Mouse (Mus musculus): ENCODE results near the gene Mamdc2. TPM values are rescaled to one million over a fixed set of nuclear protein-coding genes. Genes with fewer than 3 reads are reported as not detected.

The Mamdc2 gene
- total and polyA plus RNA-seq, 2 experiments from 2014 or later, result 3.2 to 4.0 TPM

GRCm38 (mm10) chr19:23376536-23377201, 71.6 kb downstream of the Mamdc2 start:
- ATAC-seq, result no peak
- Histone ChIP-seq H3K9me3 (ENCODE audit: low read length) (no peaks in the 10 kb centered on the region), H3K36me3 (ENCODE audit: insufficient read depth, low read length) (no peaks in the 10 kb centered on the region), H3K27ac (no peak overlapping the region), H3K4me1 (ENCODE audit: insufficient read depth, low read length) (no peaks in the 10 kb centered on the region), H3K4me3 (ENCODE audit: low read length) (no peak overlapping the region), H3K4me2 (ENCODE audit: low read depth, low read length) (no peak overlapping the region), H3K27me3 (ENCODE audit: insufficient read depth, low read length) (no peaks in the 10 kb centered on the region), H3K9ac (replicated peaks; ENCODE audit: low read length) (no peak overlapping the region)
- TF ChIP-seq CTCF (IDR thresholded peaks at IDR 0.05; ENCODE audit: low read depth), result no peak
- WGBS, result 59% methylated on average over 11 of the region's 11 CpGs
- no peak for DNase-seq (ENCODE audit: low spot score)

DNA sequence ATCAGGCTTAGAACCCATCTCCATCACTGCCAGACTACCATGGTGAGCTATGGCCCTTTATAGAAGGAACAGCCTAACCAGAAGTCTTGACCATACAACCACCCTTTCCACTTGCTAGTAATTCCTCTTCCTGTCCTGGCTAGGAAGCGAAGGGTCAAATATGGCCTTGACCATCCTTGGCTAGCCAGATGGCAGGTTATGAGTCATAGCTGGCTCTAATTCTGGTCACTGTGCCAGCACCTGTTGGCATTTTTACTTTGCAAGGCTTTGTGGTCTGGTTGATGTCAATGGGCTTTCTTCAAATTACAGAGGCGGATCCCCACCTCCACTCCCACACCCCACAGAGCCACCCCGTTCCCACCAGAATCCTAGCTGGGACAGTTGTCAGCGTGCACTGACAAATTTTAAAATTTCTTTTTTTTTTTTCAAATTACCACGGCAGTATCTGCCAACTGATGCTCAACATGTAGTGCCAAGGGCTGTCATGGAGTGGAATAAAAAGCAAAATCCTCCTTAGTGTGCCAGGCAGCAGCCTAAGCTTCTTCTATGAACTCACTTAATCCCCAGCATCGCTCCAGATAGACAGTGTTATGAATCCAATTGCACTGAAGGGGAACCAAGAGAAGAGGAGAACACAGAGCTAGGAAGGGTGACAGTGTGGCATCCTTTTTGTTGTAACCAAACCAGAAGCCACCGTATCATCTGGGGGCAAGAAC, 73.1 kb downstream of the Mamdc2 start:
- WGBS, result 61% methylated on average over 7 of the region's 7 CpGs

DNA sequence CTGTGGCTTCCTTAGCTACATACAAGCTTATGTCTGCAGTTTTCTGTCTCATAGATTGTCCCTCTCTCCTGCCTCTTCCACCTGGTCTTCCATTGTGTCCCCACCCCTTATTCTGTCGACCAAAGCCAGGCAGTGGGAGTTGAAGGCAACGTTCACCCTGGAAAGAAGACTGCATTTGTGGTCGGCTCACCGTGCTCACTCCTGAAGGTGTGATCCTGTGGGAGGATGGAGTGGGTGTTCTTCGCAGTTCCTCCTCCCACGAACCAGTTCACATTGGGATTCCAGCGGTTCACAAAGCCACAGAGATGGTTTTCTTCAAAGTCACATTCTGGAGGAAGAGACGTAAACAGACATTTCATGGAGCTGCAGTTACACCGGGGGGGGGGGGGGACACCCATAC, 74.5 kb downstream of the Mamdc2 start:
- Histone ChIP-seq H3K36me3 (ENCODE audit: insufficient read depth, low read length) (no peaks in the 10 kb centered on the region), H3K27ac (no peak overlapping the region), H3K4me1 (ENCODE audit: insufficient read depth, low read length) (no peaks in the 10 kb centered on the region), H3K9me3 (ENCODE audit: low read length) (no peaks in the 10 kb centered on the region), H3K9ac (replicated peaks; ENCODE audit: low read length) (no peak overlapping the region), H3K4me3 (ENCODE audit: low read length) (no peak overlapping the region), H3K27me3 (ENCODE audit: insufficient read depth, low read length) (no peaks in the 10 kb centered on the region), H3K4me2 (ENCODE audit: low read depth, low read length) (no peak overlapping the region)
- WGBS, result 75% methylated on average over 9 of the region's 9 CpGs
- TF ChIP-seq CTCF (IDR thresholded peaks at IDR 0.05; ENCODE audit: low read depth), result no peak
- 0 out of 2 replicates have a peak, but pooled peaks have one; percentile 40 for ATAC-seq
- DNase-seq (ENCODE audit: low spot score), result no peak

More for the DNA sequence above, 73.1 kb downstream of the Mamdc2 start:
- Histone ChIP-seq H3K4me1 (ENCODE audit: insufficient read depth, low read length) (no peaks in the 10 kb centered on the region), H3K27me3 (ENCODE audit: insufficient read depth, low read length) (no peaks in the 10 kb centered on the region), H3K36me3 (ENCODE audit: insufficient read depth, low read length) (no peaks in the 10 kb centered on the region), H3K9me3 (ENCODE audit: low read length) (no peaks in the 10 kb centered on the region), H3K9ac (replicated peaks; ENCODE audit: low read length) (no peak overlapping the region), H3K27ac (no peak overlapping the region), H3K4me3 (ENCODE audit: low read length) (no peak overlapping the region), H3K4me2 (ENCODE audit: low read depth, low read length) (no peak overlapping the region)
- TF ChIP-seq CTCF (IDR thresholded peaks at IDR 0.05; ENCODE audit: low read depth), result no peak
- DNase-seq (ENCODE audit: low spot score), result peak; percentile 38
- ATAC-seq, result no peak

DNA sequence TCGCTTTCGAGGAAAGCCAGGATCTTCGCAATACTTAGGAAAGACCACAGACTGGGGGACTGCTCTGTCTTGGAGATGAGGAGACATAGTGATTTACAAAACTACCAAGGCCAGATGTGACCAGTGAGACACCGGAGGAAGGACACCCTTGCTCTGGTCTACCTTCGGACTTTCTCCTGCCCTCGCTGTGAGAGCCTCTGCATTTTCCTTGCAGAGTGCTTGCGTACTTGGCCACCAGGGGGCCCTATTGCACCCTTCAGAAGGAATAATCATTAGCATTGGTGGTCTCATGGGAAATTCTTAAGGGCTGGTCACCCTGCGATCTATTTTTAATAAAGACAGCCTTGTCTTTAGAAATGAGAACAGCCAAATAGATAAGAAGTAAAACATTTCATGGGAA, 75.0 kb downstream of the Mamdc2 start:
- Histone ChIP-seq H3K9me3 (ENCODE audit: low read length) (no peaks in the 10 kb centered on the region), H3K27ac (no peak overlapping the region), H3K4me2 (ENCODE audit: low read depth, low read length) (no peak overlapping the region), H3K9ac (replicated peaks; ENCODE audit: low read length) (no peak overlapping the region), H3K4me1 (ENCODE audit: insufficient read depth, low read length) (no peaks in the 10 kb centered on the region), H3K36me3 (ENCODE audit: insufficient read depth, low read length) (no peaks in the 10 kb centered on the region), H3K4me3 (ENCODE audit: low read length) (no peak overlapping the region), H3K27me3 (ENCODE audit: insufficient read depth, low read length) (no peaks in the 10 kb centered on the region)
- peak; percentile 70; the same call in 1 of the 2 replicates for ATAC-seq
- DNase-seq (ENCODE audit: low spot score), result peak; percentile 90
- peak; percentile 94 for TF ChIP-seq CTCF (IDR thresholded peaks at IDR 0.05; ENCODE audit: low read depth)
- WGBS, result 45% methylated on average over 8 of the region's 8 CpGs

- ATAC-seq, result no peak
- Histone ChIP-seq H3K9me3 (ENCODE audit: low read length) (no peaks in the 10 kb centered on the region), H3K4me3 (ENCODE audit: low read length) (no peak overlapping the region), H3K27me3 (ENCODE audit: insufficient read depth, low read length) (no peaks in the 10 kb centered on the region), H3K36me3 (ENCODE audit: insufficient read depth, low read length) (no peaks in the 10 kb centered on the region), H3K27ac (no peak overlapping the region), H3K4me1 (ENCODE audit: insufficient read depth, low read length) (no peaks in the 10 kb centered on the region), H3K9ac (replicated peaks; ENCODE audit: low read length) (no peak overlapping the region), H3K4me2 (ENCODE audit: low read depth, low read length) (no peak overlapping the region)
- WGBS, result 93% methylated on average over 4 of the region's 4 CpGs
- no peak for DNase-seq (ENCODE audit: low spot score)
- no peak for TF ChIP-seq CTCF (IDR thresholded peaks at IDR 0.05; ENCODE audit: low read depth)
These were observed 79.0 kb downstream of the Mamdc2 start for GRCm38 (mm10) chr19:23369275-23369674.

DNA sequence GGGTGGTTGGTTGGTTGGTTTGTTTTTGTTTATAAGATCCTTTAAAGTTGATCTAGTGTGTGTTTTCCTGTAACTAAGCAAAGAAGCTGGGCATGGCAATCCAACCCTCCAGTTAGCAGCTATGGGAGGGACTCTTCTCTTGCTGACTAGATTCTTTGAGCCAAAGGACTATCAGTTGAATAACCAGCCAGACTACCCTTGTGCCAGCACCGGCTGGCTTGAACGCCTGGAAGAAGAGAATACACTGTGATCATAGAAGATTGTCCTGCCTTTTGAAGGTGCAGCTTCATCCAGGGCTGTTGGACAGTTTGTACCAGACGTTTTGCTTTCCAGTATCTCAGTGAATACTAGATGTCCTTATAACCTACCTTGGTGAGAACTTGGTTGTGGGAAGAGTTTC, 86.2 kb downstream of the Mamdc2 start:
- no peaks in the 10 kb centered on the region for H3K36me3 ChIP-seq (ENCODE audit: insufficient read depth, low read length)
- H3K4me3 ChIP-seq (ENCODE audit: low read length), result no peak overlapping the region
- H3K4me2 ChIP-seq (ENCODE audit: low read depth, low read length), result no peak overlapping the region
- H3K9ac ChIP-seq (replicated peaks; ENCODE audit: low read length), result no peak overlapping the region
- H3K27me3 ChIP-seq (ENCODE audit: insufficient read depth, low read length), result no peaks in the 10 kb centered on the region
- WGBS, result 87% methylated on average over 3 of the region's 3 CpGs
- H3K27ac ChIP-seq, result no peak overlapping the region
- ATAC-seq (no peak), DNase-seq (ENCODE audit: low spot score) (no peak)
- no peaks in the 10 kb centered on the region for H3K9me3 ChIP-seq (ENCODE audit: low read length)
- H3K4me1 ChIP-seq (ENCODE audit: insufficient read depth, low read length), result no peaks in the 10 kb centered on the region
- TF ChIP-seq CTCF (IDR thresholded peaks at IDR 0.05; ENCODE audit: low read depth), result no peak

DNA sequence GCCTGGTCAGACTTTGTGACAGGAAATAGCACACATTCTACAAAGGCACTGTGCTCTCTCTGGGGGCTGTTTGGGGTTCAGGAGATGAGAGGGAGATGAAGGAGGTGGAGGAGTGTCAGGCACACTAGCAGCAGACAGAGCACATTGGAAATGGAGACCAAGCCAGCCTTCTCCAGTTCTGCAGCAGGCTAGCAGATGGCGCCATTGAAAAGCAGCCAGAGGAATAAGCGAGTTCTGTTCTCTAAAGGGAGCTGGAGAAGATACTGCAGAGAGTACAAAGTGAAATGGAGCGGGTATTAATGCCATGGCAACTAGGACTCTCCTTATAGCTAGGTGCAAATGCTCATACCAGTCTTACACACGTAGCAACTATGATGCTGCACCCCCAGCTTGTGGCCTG, 87.1 kb downstream of the Mamdc2 start:
- Histone ChIP-seq H3K27ac (no peak overlapping the region), H3K4me1 (ENCODE audit: insufficient read depth, low read length) (no peaks in the 10 kb centered on the region), H3K36me3 (ENCODE audit: insufficient read depth, low read length) (no peaks in the 10 kb centered on the region), H3K9me3 (ENCODE audit: low read length) (no peaks in the 10 kb centered on the region), H3K9ac (replicated peaks; ENCODE audit: low read length) (no peak overlapping the region), H3K4me3 (ENCODE audit: low read length) (no peak overlapping the region), H3K4me2 (ENCODE audit: low read depth, low read length) (no peak overlapping the region), H3K27me3 (ENCODE audit: insufficient read depth, low read length) (no peaks in the 10 kb centered on the region)
- ATAC-seq (peak; percentile 70), DNase-seq (ENCODE audit: low spot score) (peak; percentile 65)
- WGBS, result 37% methylated on average over 4 of the region's 4 CpGs
- peak; percentile 56 for TF ChIP-seq CTCF (IDR thresholded peaks at IDR 0.05; ENCODE audit: low read depth)

All from hindbrain, postnatal 0 days (tissue).